Mouse (Mus musculus) lung, postnatal 0 days (tissue): ENCODE measurements around the gene Tmub1.

Experiments
- CTCF ChIP-seq: IDR thresholded peaks from 2 replicates; pipeline ENCODE4 v1.5.1; 2016; ENCODE audit warnings: antibody characterized with exemption, mild to moderate bottlenecking
- EP300 ChIP-seq: IDR thresholded peaks from 2 replicates; pipeline ENCODE4 v1.6.1; 2016; ENCODE audit warnings: antibody characterized with exemption, mild to moderate bottlenecking, control low read depth

- TF ChIP-seq CTCF, result peak; percentile 3; the same call in 1 of the 2 replicates
- no peak for TF ChIP-seq EP300
Measured at GRCm38 (mm10) chr5:24474025-24474722, 26.5 kb upstream of the Tmub1 start.
